Comparison of ENCODE assay signal across 16 mouse cellular contexts in genomic region chr10:69257592-69258133, GRCm38 (mm10). TPM values are rescaled to one million over a fixed set of nuclear protein-coding genes. Genes with fewer than 3 reads are reported as not detected.
DNase-seq lines count a peak whose midpoint lies in the region; ATAC-seq and TF ChIP-seq lines count a peak whose summit lies in the region.
"Had no signal": no experiment of that assay in that cellular context is flagged by ENCODE, and none has a peak within 500 bp of the region (broad histone marks: within the 10 kb centered on the region; RNA-seq: fewer than 3 reads in every experiment).

No protein-coding gene starts in this region.

- H3K27me3 ChIP-seq in heart, embryonic 12.5 days (replicated peaks), result no peaks in the 10 kb centered on the region
- H3K27me3 ChIP-seq in kidney, embryonic 16.5 days (ENCODE audit: insufficient read depth, low read length), result no peaks in the 10 kb centered on the region
- no peaks in the 10 kb centered on the region for H3K27me3 ChIP-seq in CH12.LX (replicated peaks)
- H3K27me3 ChIP-seq: hindbrain, embryonic 13.5 days; lung, embryonic 15.5 days; neural tube, embryonic 15.5 days had no signal

- WGBS in heart, embryonic 12.5 days, result 77% methylated on average over 6 of the region's 6 CpGs
- 66% methylated on average over 6 of the region's 6 CpGs for WGBS in kidney, embryonic 16.5 days

- H3K36me3 ChIP-seq in heart, embryonic 12.5 days, result peaks cover 10% of the 10 kb centered on the region
- peaks cover 7% of the 10 kb centered on the region; the same call in 1 of the 2 replicates for H3K36me3 ChIP-seq in kidney, embryonic 16.5 days (ENCODE audit: insufficient read depth, low read length)
- H3K36me3 ChIP-seq in CH12.LX (replicated peaks in 1 of 2; ENCODE audit: control insufficient read depth in 1 of 2, insufficient read depth in 1 of 2, low read length in 1 of 2), result peaks cover 2 to 3% of the 10 kb centered on the region in 2 experiments
- H3K36me3 ChIP-seq: hindbrain, embryonic 13.5 days; lung, embryonic 15.5 days; neural tube, embryonic 15.5 days had no signal

- in situ Hi-C loops in CH12.LX (cut with MboI; ENCODE audit: low pct_ligation_motif_present, low pct_unique_long_range_greater_than_20kb, low sequenced_read_pairs), result no loop called here

- H3K4me1 ChIP-seq in heart, embryonic 12.5 days (replicated peaks), result peaks cover 64% of the 10 kb centered on the region
- H3K4me1 ChIP-seq in kidney, embryonic 16.5 days (ENCODE audit: insufficient read depth, low read length), result peaks cover 58% of the 10 kb centered on the region
- peaks cover 35 to 62% of the 10 kb centered on the region in 2 experiments for H3K4me1 ChIP-seq in CH12.LX (ENCODE audit: control insufficient read depth in 1 of 2, insufficient read depth in 2 of 2)

- TF ChIP-seq EP300 in CH12.LX (IDR thresholded peaks at IDR 0.05; ENCODE audit: low read length), result peak; percentile 89

- peaks cover 3% of the 10 kb centered on the region for H3K79me2 ChIP-seq in CH12.LX (replicated peaks; ENCODE audit: control insufficient read depth, extremely low read depth, insufficient read depth, poor library complexity, severe bottlenecking)

- peak overlapping the region; percentile 46; the same call in 1 of the 2 replicates for H3K27ac ChIP-seq in heart, embryonic 12.5 days (ENCODE audit: poor library complexity, severe bottlenecking)
- peak overlapping the region; percentile 52; the same call in 1 of the 2 replicates for H3K27ac ChIP-seq in kidney, embryonic 16.5 days (ENCODE audit: low read length)
- peak overlapping the region; percentile 77 for H3K27ac ChIP-seq in CH12.LX (ENCODE audit: insufficient read depth, low read depth)
- H3K27ac ChIP-seq: hindbrain, embryonic 13.5 days; lung, embryonic 15.5 days; neural tube, embryonic 15.5 days had no signal

- DNase-seq in heart, adult 8-10 months (ENCODE audit: low spot score), result no peak
- no peak for DNase-seq in kidney, postnatal 14 days
- no peak for DNase-seq in CH12.LX (ENCODE audit: extremely low read depth)
- DNase-seq in ovary, adult 18-20 months (ENCODE audit: low spot score), result no peak
- DNase-seq: cerebellum, adult 11-12 months; gastrocnemius, postnatal 10 days; layer of hippocampus, postnatal 36 days; right cerebral cortex, adult 18-20 months; thymus, adult 18-20 months had no signal

- no peak for TF ChIP-seq POLR2A in CH12.LX (IDR thresholded peaks at IDR 0.05; ENCODE audit: low read depth, low read length)

- no peak overlapping the region for H3K4me3 ChIP-seq in heart, embryonic 12.5 days
- no peak overlapping the region for H3K4me3 ChIP-seq in kidney, embryonic 16.5 days (ENCODE audit: low read length)
- H3K4me3 ChIP-seq in CH12.LX (replicated peaks in 1 of 3; ENCODE audit: low read depth in 2 of 3, low read length in 2 of 3, poor library complexity in 1 of 3), result no peak overlapping the region
- H3K4me3 ChIP-seq: hindbrain, embryonic 13.5 days; lung, embryonic 15.5 days; neural tube, embryonic 15.5 days had no signal

- no peak overlapping the region for H3K4me2 ChIP-seq in heart, embryonic 12.5 days
- no peak overlapping the region for H3K4me2 ChIP-seq in kidney, embryonic 16.5 days (replicated peaks; ENCODE audit: low read depth, low read length)
- peak overlapping the region; percentile 58 for H3K4me2 ChIP-seq in CH12.LX (ENCODE audit: insufficient read depth, low read depth, poor library complexity, severe bottlenecking)
- H3K4me2 ChIP-seq: hindbrain, embryonic 13.5 days; lung, embryonic 15.5 days; neural tube, embryonic 15.5 days had no signal

- H3K9ac ChIP-seq in heart, embryonic 12.5 days, result no peak overlapping the region
- H3K9ac ChIP-seq in kidney, embryonic 16.5 days (replicated peaks; ENCODE audit: low read length), result no peak overlapping the region
- H3K9ac ChIP-seq in CH12.LX (ENCODE audit: insufficient read depth, low read depth), result peak overlapping the region; percentile 11; the same call in 1 of the 2 replicates
- H3K9ac ChIP-seq: hindbrain, embryonic 13.5 days; lung, embryonic 15.5 days; neural tube, embryonic 15.5 days had no signal

- dilution Hi-C loops in CH12.LX (cut with MboI; ENCODE audit: extremely low pct_ligation_motif_present, extremely low pct_unique_long_range_greater_than_20kb, low sequenced_read_pairs), result no loop called here

- TF ChIP-seq RAD21 in CH12.LX (IDR thresholded peaks at IDR 0.05; ENCODE audit: low read depth, low read length), result no peak

- H3K9me3 ChIP-seq in heart, embryonic 12.5 days (replicated peaks), result no peaks in the 10 kb centered on the region
- H3K9me3 ChIP-seq in kidney, embryonic 16.5 days (ENCODE audit: low read length), result no peaks in the 10 kb centered on the region
- no peaks in the 10 kb centered on the region for H3K9me3 ChIP-seq in CH12.LX (replicated peaks; ENCODE audit: low read length)
- H3K9me3 ChIP-seq: hindbrain, embryonic 13.5 days; lung, embryonic 15.5 days; neural tube, embryonic 15.5 days had no signal

- ATAC-seq in heart, embryonic 12.5 days (ENCODE audit: insufficient number of reproducible peaks, low FRiP score), result no peak
- no peak for ATAC-seq in kidney, embryonic 16.5 days (ENCODE audit: low FRiP score, low TSS enrichment)
- ATAC-seq in megakaryocyte, adult 5-6 weeks (ENCODE audit: poor library complexity, severe bottlenecking), result 0 out of 2 replicates have a peak, but pooled peaks have one; percentile 15
- ATAC-seq: forebrain, embryonic 14.5 days had no signal

- no peak for TF ChIP-seq CTCF in CH12.LX (conservative IDR thresholded peaks at IDR 0.05 in 1 of 2, IDR thresholded peaks at IDR 0.05 in 1 of 2; ENCODE audit: low read depth in 2 of 2, low read length in 2 of 2)

TF ChIP-seq in CH12.LX, 34 proteins besides CTCF, POLR2A, EP300 and RAD21:
- TF ChIP-seq MAX (IDR thresholded peaks at IDR 0.05; ENCODE audit: low read length) (no peak), ZNF384 (IDR thresholded peaks at IDR 0.05; ENCODE audit: low read depth, low read length) (no peak), E2F4 (IDR thresholded peaks at IDR 0.05; ENCODE audit: insufficient replicate concordance, low read depth, low read length) (no peak), SIN3A (IDR thresholded peaks at IDR 0.05; ENCODE audit: low read length) (no peak; the same call in 1 of the 2 replicates), IRF4 (IDR thresholded peaks at IDR 0.05; ENCODE audit: low read depth, low read length) (peak; percentile 83), JUND (conservative IDR thresholded peaks at IDR 0.05; ENCODE audit: low read depth, low read length) (peak; percentile 62; the same call in 1 of the 2 replicates), ZMIZ1 (IDR thresholded peaks at IDR 0.05; ENCODE audit: low read depth, low read length) (no peak), UBTF (IDR thresholded peaks at IDR 0.05; ENCODE audit: low read depth, low read length) (no peak), CHD2 (IDR thresholded peaks at IDR 0.05; ENCODE audit: low read length) (0 out of 2 replicates have a peak, but pooled peaks have one; percentile 19), MAFK (IDR thresholded peaks at IDR 0.05; ENCODE audit: insufficient replicate concordance, low read length) (no peak), ELF1 (IDR thresholded peaks at IDR 0.05; ENCODE audit: low read depth, low read length) (no peak), TCF12 (IDR thresholded peaks at IDR 0.05; ENCODE audit: low read depth, low read length) (peak; percentile 96), GABPA (IDR thresholded peaks at IDR 0.05; ENCODE audit: insufficient replicate concordance, low read depth, low read length) (no peak), RCOR1 (conservative IDR thresholded peaks at IDR 0.05; ENCODE audit: low read depth, low read length) (no peak), TBP (conservative IDR thresholded peaks at IDR 0.05; ENCODE audit: low read depth, low read length) (no peak), ETS1 (conservative IDR thresholded peaks at IDR 0.05; ENCODE audit: low read depth, low read length) (peak; percentile 94), JUN (IDR thresholded peaks at IDR 0.05; ENCODE audit: insufficient read depth, low read depth, low read length) (peak; percentile 75), MEF2A (IDR thresholded peaks at IDR 0.05; ENCODE audit: borderline replicate concordance, low read depth, low read length) (peak; percentile 82), USF1 (IDR thresholded peaks at IDR 0.05; ENCODE audit: low read depth, low read length) (no peak), BHLHE40 (IDR thresholded peaks at IDR 0.05; ENCODE audit: low read depth, low read length) (peak; percentile 58; the same call in 1 of the 2 replicates)
TF ChIP-seq in CH12.LX: peak in this region for 8.

RNA-seq across cellular contexts. Expression of gene A930033H14Rik, which starts 44.8 kb away (rescaled TPM):
- 1.9 TPM in 2 replicates for polyA plus RNA-seq in heart, embryonic 12.5 days (2016; fragmentation: Nextera tagmentation; extraction: Ambion mirVana)
- 1 to 10 TPM in 2 of 4 experiments, under 1 TPM in 2; 0.75 to 1.7 (median 1.1) TPM for total RNA-seq in heart, adult 8-10 months (2022)
- 2.2 and 2.3 TPM in 2 replicates for polyA plus RNA-seq in kidney, embryonic 16.5 days (2015; fragmentation: Nextera tagmentation; extraction: Ambion mirVana)
- total RNA-seq in CH12.LX (2012; rRNA removed) (0.84 and 0.85 TPM in 2 replicates), CH12.LX (2014; rRNA removed) (0.13 and 0.15 TPM in 2 replicates)
- polyA plus RNA-seq in CH12.LX (2012; ENCODE audit: insufficient read length, low read depth), result 0.46 and 0.50 TPM in 2 replicates
- 0.33 and 1.1 TPM in 2 replicates for total RNA-seq in megakaryocyte, adult 5-6 weeks (2015)
- total RNA-seq in megakaryocyte, adult 5-6 weeks (2017), result 0.37 TPM in 2 replicates
